Mouse (Mus musculus) heart, adult 2 months (tissue): ENCODE data around the gene Bach2.

Source experiments
- CTCF ChIP-seq: fragments of 200-600 bp; IDR thresholded peaks from 2 replicates; pipeline ENCODE4 v1.8.1; 2022; ENCODE audit warnings: antibody characterized with exemption, mild to moderate bottlenecking, moderate library complexity
- EP300 ChIP-seq: fragments of 200-500 bp; IDR thresholded peaks from 2 replicates; pipeline ENCODE4 v1.6.1; 2011; ENCODE audit warnings: low read depth, low read length, control low read depth; ENCODE audit not compliant: insufficient read depth
- POLR2A ChIP-seq: fragments of 200-500 bp; IDR thresholded peaks from 2 replicates; pipeline ENCODE4 v1.6.1; 2011; ENCODE audit warnings: mild to moderate bottlenecking, low read depth, low read length, control low read depth; ENCODE audit not compliant: insufficient read depth

DNA sequence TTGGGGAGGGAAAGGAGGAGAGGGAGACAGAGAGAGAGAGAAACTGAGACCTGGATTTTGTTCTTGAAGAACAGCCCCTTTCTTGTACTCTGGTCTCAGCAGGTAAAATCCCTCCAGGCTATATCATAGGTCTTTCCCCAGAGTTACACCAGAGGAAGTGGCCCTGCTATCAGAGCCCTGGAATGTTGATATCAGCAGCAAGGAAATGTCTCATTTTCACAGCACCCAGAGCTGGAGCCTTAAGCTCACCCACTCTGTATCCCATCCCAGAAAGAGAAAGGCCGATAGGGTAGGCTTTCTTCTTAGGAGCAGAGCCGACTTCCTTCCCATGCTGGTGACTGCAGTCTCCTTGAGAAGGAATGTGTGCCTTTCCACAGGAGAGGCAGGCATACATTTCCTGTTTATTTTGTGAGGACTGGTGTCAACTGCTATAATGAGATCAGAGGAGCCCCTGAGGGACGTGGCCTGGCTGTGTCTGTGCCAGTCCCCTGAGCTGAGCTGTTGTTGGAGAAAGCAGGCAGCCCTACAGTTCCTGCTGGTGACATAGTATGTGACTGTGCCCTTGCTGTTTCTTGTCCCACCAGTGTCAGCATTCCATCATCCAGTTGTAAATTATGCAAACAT is 67.7 kb downstream of the Bach2 start:
- no peak for TF ChIP-seq CTCF
- no peak for TF ChIP-seq EP300
- no peak for TF ChIP-seq POLR2A
